Comparison of ENCODE assay signal across 8 mouse cellular contexts in genomic region chr14:19985107-19985911, GRCm38 (mm10). TPM values are rescaled to one million over a fixed set of nuclear protein-coding genes. Genes with fewer than 3 reads are reported as not detected.
DNase-seq lines count a peak whose midpoint lies in the region; ATAC-seq and TF ChIP-seq lines count a peak whose summit lies in the region.

No protein-coding gene starts in this region.

- H3K27ac ChIP-seq in forebrain, postnatal 0 days (ENCODE audit: low read depth, low read length) = peak overlapping the region; percentile 95
- H3K27ac ChIP-seq in hindbrain, postnatal 0 days = peak overlapping the region; percentile 96
- peak overlapping the region; percentile 59 for H3K27ac ChIP-seq in liver, embryonic 13.5 days

- H3K27me3 ChIP-seq in forebrain, postnatal 0 days (ENCODE audit: insufficient read depth, low read length) = no peaks in the 10 kb centered on the region
- no peaks in the 10 kb centered on the region for H3K27me3 ChIP-seq in hindbrain, postnatal 0 days (ENCODE audit: insufficient read depth, low read length)
- H3K27me3 ChIP-seq in liver, embryonic 13.5 days = peaks cover 28% of the 10 kb centered on the region

- peaks cover 25% of the 10 kb centered on the region for H3K4me1 ChIP-seq in forebrain, postnatal 0 days (ENCODE audit: insufficient read depth)
- peaks cover 16% of the 10 kb centered on the region; the same call in 1 of the 2 replicates for H3K4me1 ChIP-seq in hindbrain, postnatal 0 days (ENCODE audit: insufficient read depth, low read length)
- H3K4me1 ChIP-seq in liver, embryonic 13.5 days (replicated peaks) = peaks cover 20% of the 10 kb centered on the region

- no peak overlapping the region for H3K4me3 ChIP-seq in forebrain, postnatal 0 days (ENCODE audit: low read depth, low read length)
- no peak overlapping the region for H3K4me3 ChIP-seq in hindbrain, postnatal 0 days (ENCODE audit: low read length)
- no peak overlapping the region for H3K4me3 ChIP-seq in liver, embryonic 13.5 days (replicated peaks)

- no peaks in the 10 kb centered on the region for H3K36me3 ChIP-seq in forebrain, postnatal 0 days (ENCODE audit: insufficient read depth)
- H3K36me3 ChIP-seq in hindbrain, postnatal 0 days (ENCODE audit: insufficient read depth, low read length) = no peaks in the 10 kb centered on the region
- H3K36me3 ChIP-seq in liver, embryonic 13.5 days = no peaks in the 10 kb centered on the region

- H3K9me3 ChIP-seq in forebrain, postnatal 0 days (ENCODE audit: low read length) = no peaks in the 10 kb centered on the region
- H3K9me3 ChIP-seq in hindbrain, postnatal 0 days (ENCODE audit: low read length) = no peaks in the 10 kb centered on the region
- no peaks in the 10 kb centered on the region for H3K9me3 ChIP-seq in liver, embryonic 13.5 days (replicated peaks)

- peak overlapping the region; percentile 19; the same call in 1 of the 2 replicates for H3K4me2 ChIP-seq in forebrain, postnatal 0 days (ENCODE audit: low read depth)
- peak overlapping the region; percentile 26; the same call in 1 of the 2 replicates for H3K4me2 ChIP-seq in hindbrain, postnatal 0 days (ENCODE audit: low read depth, low read length)
- H3K4me2 ChIP-seq in liver, embryonic 13.5 days = peak overlapping the region; percentile 28

- TF ChIP-seq CTCF in forebrain, postnatal 0 days (IDR thresholded peaks at IDR 0.05; ENCODE audit: low read depth) = no peak
- no peak for TF ChIP-seq CTCF in hindbrain, postnatal 0 days (IDR thresholded peaks at IDR 0.05; ENCODE audit: low read depth)

- WGBS in forebrain, postnatal 0 days = 12% methylated on average over 13 of the region's 13 CpGs
- 5% methylated on average over 13 of the region's 13 CpGs for WGBS in hindbrain, postnatal 0 days
- WGBS in liver, embryonic 13.5 days (ENCODE audit: insufficient replicate concordance) = 5% methylated on average over 13 of the region's 13 CpGs

- peak; percentile 9 for DNase-seq in kidney, adult 18-20 months
- DNase-seq in kidney, adult 11 months = no peak
- peak; percentile 23 for DNase-seq in adrenal gland, adult 8-10 months
- no peak for DNase-seq in forebrain, postnatal 0 days
- peak; percentile 47 for DNase-seq in hindbrain, postnatal 0 days (ENCODE audit: low spot score)
- no peak for DNase-seq in liver, embryonic 13.5 days
- DNase-seq in thymus, postnatal 25 days = peak; percentile 56

- H3K9ac ChIP-seq in forebrain, postnatal 0 days = peak overlapping the region; percentile 6
- H3K9ac ChIP-seq in hindbrain, postnatal 0 days (replicated peaks; ENCODE audit: low read length) = no peak overlapping the region
- no peak overlapping the region for H3K9ac ChIP-seq in liver, embryonic 13.5 days

- ATAC-seq in forebrain, postnatal 0 days = peak; percentile 23
- ATAC-seq in hindbrain, postnatal 0 days = peak; percentile 60
- ATAC-seq in liver, embryonic 13.5 days (ENCODE audit: low read depth) = peak; percentile 23; the same call in 1 of the 2 replicates
- peak; percentile 77 for ATAC-seq in monocyte, adult 5-6 weeks (replicated peaks; ENCODE audit: insufficient number of reproducible peaks, low FRiP score, low TSS enrichment, poor library complexity, severe bottlenecking)

RNA-seq across cellular contexts. Expression of gene Gng2, which starts 7.9 kb away (rescaled TPM):
- total RNA-seq in adrenal gland, adult 8-10 months (2022) = 10 to 100 TPM; 30.0 to 52.2 (median 41.3) TPM
- total RNA-seq in forebrain, postnatal 0 days (2014; rRNA removed) = 447 and 546 TPM in 2 replicates
- 367 and 462 TPM in 2 replicates for polyA plus RNA-seq in forebrain, postnatal 0 days (2015; fragmentation: Nextera tagmentation; extraction: Ambion mirVana)
- 208 and 218 TPM in 2 replicates for total RNA-seq in hindbrain, postnatal 0 days (2014; rRNA removed)
- polyA plus RNA-seq in hindbrain, postnatal 0 days (2015; fragmentation: Nextera tagmentation; extraction: Ambion mirVana) = 229 and 265 TPM in 2 replicates
- 8.8 and 9.5 TPM in 2 replicates for polyA plus RNA-seq in liver, embryonic 13.5 days (2015; fragmentation: Nextera tagmentation; extraction: Ambion mirVana)
- 22.2 to 39.8 TPM (median 35.7 TPM) in 3 replicates for total RNA-seq in monocyte, adult 5-6 weeks (2017)

Comparison
In these comparisons a context has a peak if more than half of its experiments do, and no peak if none do; other contexts are left out.
1. DNase-seq: peak in kidney, adult 18-20 months (single experiment), adrenal gland, adult 8-10 months (single experiment), hindbrain, postnatal 0 days (single experiment) and thymus, postnatal 25 days (single experiment); none in kidney, adult 11 months (single experiment), forebrain, postnatal 0 days (single experiment) and liver, embryonic 13.5 days (single experiment).
2. ATAC-seq: peak in every context shown above with its lines; median percentile 77 in monocyte, adult 5-6 weeks; 60 in hindbrain, postnatal 0 days; 23 in forebrain, postnatal 0 days; 23 in liver, embryonic 13.5 days.
3. Peak in every context shown above with its lines, with median percentiles within 50 percentile points of each other: H3K27ac ChIP-seq and H3K4me2 ChIP-seq.